Comparison of ENCODE assay signal across 18 mouse cellular contexts in genomic region chr8:97308304-97308703, GRCm38 (mm10).
DNase-seq lines count a peak whose midpoint lies in the region; ATAC-seq lines count a peak whose summit lies in the region.
"Had no signal": no experiment of that assay in that cellular context is flagged by ENCODE, and none has a peak within 500 bp of the region (broad histone marks: within the 10 kb centered on the region; RNA-seq: fewer than 3 reads in every experiment).

No protein-coding gene starts in this region.

- H3K4me1 ChIP-seq in midbrain, embryonic 11.5 days (ENCODE audit: control insufficient read depth, insufficient read depth, low read length) = no peaks in the 10 kb centered on the region
- no peaks in the 10 kb centered on the region for H3K4me1 ChIP-seq in midbrain, embryonic 15.5 days
- H3K4me1 ChIP-seq: embryonic facial prominence, embryonic 12.5 days; forebrain, embryonic 15.5 days; heart, embryonic 13.5 days; hindbrain, embryonic 12.5 days had no signal

- H3K36me3 ChIP-seq in midbrain, embryonic 11.5 days (ENCODE audit: control insufficient read depth, insufficient read depth, low read length) = no peaks in the 10 kb centered on the region
- H3K36me3 ChIP-seq in midbrain, embryonic 15.5 days (replicated peaks) = no peaks in the 10 kb centered on the region
- H3K36me3 ChIP-seq: embryonic facial prominence, embryonic 12.5 days; forebrain, embryonic 15.5 days; heart, embryonic 13.5 days; hindbrain, embryonic 12.5 days had no signal

- H3K27me3 ChIP-seq in midbrain, embryonic 11.5 days (ENCODE audit: control insufficient read depth, insufficient read depth, low read length) = no peaks in the 10 kb centered on the region
- no peaks in the 10 kb centered on the region for H3K27me3 ChIP-seq in midbrain, embryonic 15.5 days (replicated peaks)
- H3K27me3 ChIP-seq: embryonic facial prominence, embryonic 12.5 days; forebrain, embryonic 15.5 days; heart, embryonic 13.5 days; hindbrain, embryonic 12.5 days had no signal

- 82% methylated on average over 7 of the region's 7 CpGs for WGBS in midbrain, embryonic 11.5 days
- WGBS in midbrain, embryonic 15.5 days = 72% methylated on average over 7 of the region's 7 CpGs

- no peak overlapping the region for H3K9ac ChIP-seq in midbrain, embryonic 11.5 days (ENCODE audit: low read length)
- no peak overlapping the region for H3K9ac ChIP-seq in midbrain, embryonic 15.5 days
- H3K9ac ChIP-seq: embryonic facial prominence, embryonic 12.5 days; forebrain, embryonic 15.5 days; heart, embryonic 13.5 days; hindbrain, embryonic 12.5 days had no signal

- H3K4me3 ChIP-seq in midbrain, embryonic 11.5 days (ENCODE audit: low read depth, low read length) = no peak overlapping the region
- H3K4me3 ChIP-seq in midbrain, embryonic 15.5 days = no peak overlapping the region
- H3K4me3 ChIP-seq: embryonic facial prominence, embryonic 12.5 days; forebrain, embryonic 15.5 days; heart, embryonic 13.5 days; hindbrain, embryonic 12.5 days had no signal

- no peak overlapping the region for H3K4me2 ChIP-seq in midbrain, embryonic 11.5 days
- H3K4me2 ChIP-seq in midbrain, embryonic 15.5 days = no peak overlapping the region
- H3K4me2 ChIP-seq: embryonic facial prominence, embryonic 12.5 days; forebrain, embryonic 15.5 days; heart, embryonic 13.5 days; hindbrain, embryonic 12.5 days had no signal

- H3K9me3 ChIP-seq in midbrain, embryonic 11.5 days (ENCODE audit: control insufficient read depth, low read length) = no peaks in the 10 kb centered on the region
- no peaks in the 10 kb centered on the region for H3K9me3 ChIP-seq in midbrain, embryonic 15.5 days
- H3K9me3 ChIP-seq: embryonic facial prominence, embryonic 12.5 days; forebrain, embryonic 15.5 days; heart, embryonic 13.5 days; hindbrain, embryonic 12.5 days had no signal

- no peak overlapping the region for H3K27ac ChIP-seq in midbrain, embryonic 11.5 days (ENCODE audit: low read depth, low read length)
- H3K27ac ChIP-seq in midbrain, embryonic 15.5 days = no peak overlapping the region
- H3K27ac ChIP-seq: embryonic facial prominence, embryonic 12.5 days; forebrain, embryonic 15.5 days; heart, embryonic 13.5 days; hindbrain, embryonic 12.5 days had no signal

- peak; percentile 71 for DNase-seq in midbrain, embryonic 11.5 days (ENCODE audit: low spot score, missing footprints)
- peak; percentile 44 for DNase-seq in ES-CJ7 (ENCODE audit: low read depth, low spot score)
- DNase-seq in kidney, postnatal 4 days = no peak
- DNase-seq in right cerebral cortex, postnatal 10 days (ENCODE audit: low spot score in 2 of 2) = no peak
- DNase-seq: adrenal gland, adult 2 months; adrenal gland, postnatal 25 days; cerebellum, adult 2 months; cerebellum, postnatal 10 days; embryo, embryonic 11 days; gastrocnemius, postnatal 36 days; heart, adult 11 months; heart, postnatal 36 days had no signal

- no peak for ATAC-seq in midbrain, embryonic 11.5 days (ENCODE audit: low FRiP score)
- ATAC-seq in midbrain, embryonic 15.5 days (replicated peaks) = no peak
- peak; percentile 60 for ATAC-seq in common myeloid progenitor, adult 5-6 weeks (replicated peaks; ENCODE audit: low read depth, poor library complexity, severe bottlenecking)
- ATAC-seq: forebrain, embryonic 15.5 days had no signal

Comparison
In these comparisons a context has a peak if more than half of its experiments do, and no peak if none do; other contexts are left out.
1. DNase-seq: peak in midbrain, embryonic 11.5 days (single experiment) and ES-CJ7 (single experiment); none in kidney, postnatal 4 days (0 of 2) and right cerebral cortex, postnatal 10 days (0 of 2).